Mouse (Mus musculus) G1E (cell line): Measurements from ENCODE around the gene Olig1.

Experiments
- CTCF ChIP-seq: IDR thresholded peaks from 2 replicates; pipeline ENCODE4 v1.5.1; 2012; ENCODE audit warnings: low read depth, low read length, inconsistent platforms, mixed read lengths
- GATA1 ChIP-seq: IDR thresholded peaks from 2 replicates; pipeline ENCODE4 v1.6.1; 2012; ENCODE audit warnings: borderline replicate concordance, low read length, inconsistent platforms, mixed read lengths
- GATA2 ChIP-seq: IDR thresholded peaks from 2 replicates; pipeline ENCODE4 v1.6.1; 2012; ENCODE audit warnings: low read depth, low read length, inconsistent platforms, borderline replicate concordance
- POLR2AphosphoS5 ChIP-seq: IDR thresholded peaks from 2 replicates; pipeline ENCODE4 v1.6.1; 2012; ENCODE audit warnings: low read depth, low read length, inconsistent platforms; ENCODE audit not compliant: insufficient replicate concordance
- TAL1 ChIP-seq: conservative IDR thresholded peaks from 2 replicates; pipeline ENCODE4 v1.6.1; 2012; ENCODE audit warnings: low read depth, low read length, inconsistent platforms, mixed read lengths

GRCm38 (mm10) chr16:91222171-91222642 is 47.4 kb upstream of the Olig1 start:
- no peak for TF ChIP-seq CTCF
- TF ChIP-seq GATA1 = no peak
- TF ChIP-seq TAL1 = no peak
- TF ChIP-seq POLR2AphosphoS5 = no peak
- no peak for TF ChIP-seq GATA2
